Mouse (Mus musculus) left cerebral cortex, adult 18-20 months (tissue): Measurements from ENCODE around the gene Mup19. TPM values are rescaled to one million over a fixed set of nuclear protein-coding genes. Genes with fewer than 3 reads are reported as not detected.
"Not testable (repeated sequence)": the region's sequence is repeated elsewhere in the genome, so short reads cannot be mapped to it uniquely, and the experiment has no call there.

Source experiments
- DNase-seq, 2 experiments: peaks; one replicate each; pipeline ENCODE4 v3.0.0; 2021 to 2022; ENCODE audit warnings: low spot score in 2 of 2, mixed read lengths in 1 of 2
- long read RNA-seq, 2 experiments: library from polyadenylated mRNA; stranded (forward); transcript quantifications; one replicate each; pipeline ENCODE4 v2.0.0; 2021
- total RNA-seq, 2 experiments: library from RNA; stranded (reverse); gene quantifications; 2 replicates each; pipeline ENCODE4 v1.2.3; 2021

Gene Mup19
- not detected for total RNA-seq
- long read RNA-seq, experiment 1, result 0 reads
- long read RNA-seq, experiment 2, result 0 reads

DNA sequence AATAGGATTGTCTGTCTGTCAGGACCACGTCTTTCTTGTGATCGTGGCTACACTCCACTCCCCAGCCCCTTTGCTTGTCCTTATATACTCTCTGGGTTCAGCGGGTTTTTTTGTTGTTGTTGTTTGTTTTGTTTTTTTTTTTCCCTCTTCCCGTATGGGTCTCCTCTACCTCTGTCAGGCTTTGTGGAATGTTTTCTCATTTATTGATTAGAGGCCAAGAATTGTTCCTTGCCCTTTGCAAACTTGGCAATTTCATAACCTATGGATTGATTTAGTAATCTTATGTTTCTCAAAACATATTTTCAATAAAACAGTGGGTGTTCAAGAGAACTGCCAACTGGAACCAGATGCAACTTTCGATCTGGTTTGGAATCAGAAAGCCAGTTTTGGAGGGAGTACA is at the start of gene Mup19:
Gene Mup19 (minus strand): TSS at position 101 of the 400 bp plus-strand sequence.
- DNase-seq, result not testable (repeated sequence)

DNA sequence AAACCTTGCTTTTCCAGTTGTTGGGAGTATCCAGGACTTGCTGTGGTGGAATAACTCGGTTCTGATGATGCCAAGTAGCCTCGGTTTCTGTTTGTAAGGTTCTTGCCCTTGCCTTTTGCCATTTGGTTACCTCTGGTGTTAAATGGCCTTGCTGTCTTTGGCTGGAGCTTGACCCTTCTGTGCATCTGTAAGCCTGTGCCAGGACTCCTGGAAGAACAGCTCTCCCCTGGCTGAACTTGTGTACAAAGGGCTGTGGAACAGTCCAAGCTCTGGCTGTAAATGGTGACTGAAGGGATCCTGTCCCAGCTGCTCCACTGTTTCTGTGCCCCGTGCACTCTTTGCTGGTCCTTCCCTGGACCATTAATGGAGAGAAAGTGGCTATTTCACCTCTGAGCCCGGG is 47.1 kb upstream of the Mup19 start:
- DNase-seq, result no peak

DNA sequence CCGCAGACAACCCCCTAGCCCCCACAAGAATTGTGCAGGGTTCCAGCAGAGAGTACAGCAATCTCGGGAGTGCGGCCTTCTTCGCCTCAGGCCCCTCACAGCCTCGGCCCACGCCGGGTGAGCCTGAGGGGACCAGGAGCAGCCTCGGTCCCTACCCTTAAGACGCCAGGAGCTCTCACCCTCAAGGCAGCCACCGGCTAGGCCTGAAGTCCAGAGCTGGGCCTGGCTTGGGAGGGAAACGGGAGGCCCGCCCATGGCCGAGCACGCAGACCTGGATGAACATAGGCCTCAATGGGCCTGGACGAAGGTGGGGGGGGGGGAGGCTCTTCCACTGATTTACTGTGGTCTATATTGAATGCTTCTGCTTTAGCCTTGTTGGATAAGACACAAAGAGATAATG is 41.1 kb upstream of the Mup19 start:
- no peak for DNase-seq

DNA sequence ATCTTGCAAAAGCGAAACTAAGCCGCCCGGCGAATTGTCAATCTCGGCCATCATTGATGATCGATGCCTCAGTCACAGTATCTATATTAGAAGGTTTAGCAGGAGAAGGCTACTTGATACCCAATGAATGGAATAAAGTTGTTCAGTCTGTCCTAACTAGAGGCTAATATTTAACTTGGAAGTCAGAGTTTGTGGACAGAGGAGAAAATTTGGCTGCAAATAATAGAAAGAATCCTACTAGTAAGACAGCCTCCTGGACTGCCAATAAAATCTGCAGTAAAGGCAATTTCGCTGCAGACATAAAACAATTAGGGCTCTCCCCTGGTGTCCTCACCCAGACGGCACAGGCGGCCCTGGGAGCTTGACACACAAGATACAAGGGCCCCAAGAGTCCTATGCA is 40.5 kb upstream of the Mup19 start:
- DNase-seq, result not testable (repeated sequence)

DNA sequence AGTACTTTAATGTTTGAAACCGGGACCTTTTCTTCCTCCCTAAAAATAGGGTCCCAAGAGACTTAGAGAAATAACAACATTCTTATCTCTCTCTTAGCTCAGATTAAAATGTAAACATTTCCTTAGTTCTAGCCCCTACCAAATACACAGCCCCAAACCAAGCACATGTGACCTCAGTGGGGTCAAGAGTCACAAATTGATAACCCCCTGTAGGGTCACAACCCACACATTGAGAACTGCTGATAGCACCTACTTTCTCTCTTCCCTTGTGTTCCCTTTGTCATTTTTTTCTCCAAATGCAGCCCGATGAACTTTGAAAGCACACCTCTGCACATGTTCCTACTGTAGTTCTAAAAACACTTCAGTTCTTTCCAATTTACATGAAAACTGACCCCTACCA is 33.5 kb upstream of the Mup19 start:
- no peak for DNase-seq

DNA sequence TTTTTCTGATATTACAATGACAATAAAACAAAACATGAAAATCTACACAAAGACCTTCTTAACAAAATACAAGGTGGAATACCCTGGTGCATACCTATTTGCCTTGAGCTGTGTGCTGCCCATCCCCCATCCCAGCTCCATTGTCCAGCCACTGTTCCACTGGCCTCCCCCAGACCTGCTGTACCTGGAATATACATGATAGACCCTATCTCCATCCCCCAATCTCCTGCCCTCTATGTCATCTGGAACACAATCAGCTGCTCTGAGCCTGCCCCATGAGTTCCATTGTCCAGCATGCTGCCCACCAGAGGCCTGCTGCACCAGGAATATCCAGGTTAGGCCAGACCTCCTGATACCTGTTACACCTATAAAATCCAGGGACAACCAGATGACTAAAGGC is 31.4 kb upstream of the Mup19 start:
- DNase-seq, result no peak

DNA sequence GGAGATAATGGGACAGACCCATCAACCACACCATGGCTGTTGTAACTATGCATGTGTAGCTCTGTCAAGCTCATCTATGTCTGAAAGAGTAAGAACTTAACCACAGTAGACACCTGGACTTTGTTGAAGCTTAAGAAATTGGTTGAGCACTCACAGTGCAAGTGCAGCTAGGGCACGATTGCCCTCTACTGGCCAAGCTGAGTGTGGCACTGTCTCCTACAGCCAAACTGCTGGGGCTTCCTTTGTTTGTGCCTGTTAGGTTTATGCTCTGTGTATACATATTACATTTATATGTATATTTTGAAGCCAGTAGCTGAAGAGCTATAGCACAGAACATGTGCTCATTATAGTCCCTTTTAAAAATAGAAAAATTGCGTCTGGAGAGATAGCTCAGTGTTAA is 29.1 kb upstream of the Mup19 start:
- peak; percentile 47 to 56 for DNase-seq

DNA sequence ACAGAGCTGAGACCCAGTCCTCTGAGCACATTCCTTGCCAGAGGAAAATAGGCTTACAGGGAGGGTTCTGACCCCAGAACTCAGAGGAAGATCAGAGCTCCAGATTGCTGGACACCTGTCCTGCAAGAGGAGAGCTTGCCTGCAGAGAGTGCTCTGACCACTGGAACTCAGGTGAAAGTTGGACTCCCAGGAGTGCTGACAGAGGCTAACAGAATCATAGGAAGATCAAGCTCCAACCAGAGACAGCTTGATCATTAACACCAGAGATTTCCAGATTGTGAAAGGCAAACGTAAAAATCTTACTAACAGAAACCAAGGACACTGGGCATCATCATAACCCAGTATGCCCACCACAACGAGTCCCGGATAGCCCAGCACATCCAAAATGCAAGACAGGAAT is 26.9 kb upstream of the Mup19 start:
- not testable (repeated sequence) for DNase-seq

DNA sequence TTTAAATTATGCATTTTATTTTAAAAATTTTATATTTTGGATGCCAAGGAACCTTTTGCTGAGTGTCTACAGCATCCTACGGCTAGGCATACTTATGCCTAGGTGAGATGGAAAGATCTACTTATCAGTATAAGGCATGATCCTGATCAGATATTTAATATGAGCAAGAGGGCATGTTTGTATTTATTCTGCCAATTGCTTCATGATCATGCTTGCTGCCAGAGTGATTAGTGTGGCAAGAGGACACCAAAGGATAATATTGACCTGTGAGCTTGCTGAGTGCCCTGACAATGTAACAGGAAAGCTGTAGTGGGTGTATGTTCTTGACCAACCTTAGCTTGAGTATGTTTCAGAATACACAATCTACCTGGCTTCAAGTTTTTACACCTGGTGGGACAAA is 7.6 kb upstream of the Mup19 start:
- DNase-seq, result not testable (repeated sequence)

DNA sequence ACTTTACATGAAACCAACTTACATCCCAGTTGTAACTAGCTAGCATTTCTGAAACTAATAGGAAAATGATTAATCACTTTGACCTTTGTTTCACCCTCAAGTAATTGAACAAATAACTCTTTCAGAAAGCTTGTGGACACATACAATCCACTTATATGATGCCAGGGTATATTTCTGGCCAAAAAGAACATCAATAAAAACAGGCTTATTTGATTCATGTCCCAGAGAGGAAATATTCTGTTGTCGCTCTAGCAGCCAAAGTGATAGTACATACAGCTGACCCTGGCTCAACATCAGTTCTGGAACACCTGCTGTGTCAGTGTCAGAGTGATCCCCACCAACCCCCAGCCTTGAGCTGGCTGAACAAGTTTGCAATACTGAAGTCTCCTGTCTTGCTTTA is 2.2 kb upstream of the Mup19 start:
- not testable (repeated sequence) for DNase-seq

Other genes starting within 250 kb of the Mup19 start
- not detected for gene Mup17, start 186.4 kb downstream of the Mup19 start, total RNA-seq
- gene Mup18, start 108.1 kb downstream of the Mup19 start, total RNA-seq, result not detected
- not detected for gene Mup5, start 53.0 kb upstream of the Mup19 start, total RNA-seq